Mouse (Mus musculus) thymus, postnatal 14 days (tissue): Measurements from ENCODE around the gene Msi2.

Experiments used
- DNase-seq: peaks from one replicate; pipeline ENCODE4 v3.0.0; 2021

The Msi2 gene

DNA sequence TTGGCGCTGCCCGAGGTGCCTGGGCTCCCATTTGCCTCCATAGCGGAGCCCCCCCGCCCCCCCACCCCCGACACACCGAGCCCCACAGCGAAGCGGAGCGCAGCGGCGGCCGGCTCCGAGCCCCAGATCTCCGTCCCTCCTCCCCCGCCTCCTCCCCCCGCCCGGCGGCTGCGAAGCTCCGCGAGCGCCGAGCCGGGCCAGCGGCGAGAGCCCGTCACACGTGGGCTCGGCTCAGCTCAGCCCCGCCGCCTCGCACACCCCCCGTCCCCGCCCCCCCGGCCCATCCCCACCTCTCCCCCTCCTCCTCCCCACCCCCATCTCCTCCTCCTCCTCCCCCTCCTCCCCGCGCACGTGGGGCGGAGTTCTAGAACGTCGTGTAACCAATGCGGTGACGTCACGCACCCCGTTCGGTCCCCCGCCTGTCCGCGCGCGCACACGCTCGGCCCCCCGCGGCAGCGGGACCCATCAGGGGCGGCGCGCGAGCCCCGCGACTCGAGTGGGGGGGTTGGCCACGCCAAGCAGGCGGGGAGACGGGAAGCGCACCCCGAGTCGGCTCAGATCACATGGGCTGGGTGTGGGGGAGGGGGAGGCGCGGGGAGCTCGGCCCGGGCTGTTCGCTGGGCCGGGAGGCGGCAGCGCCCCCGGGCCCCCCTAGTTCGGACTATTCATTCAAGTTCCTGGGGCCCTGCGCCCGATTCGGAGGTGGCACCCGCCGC is at the start of gene Msi2:
Gene Msi2, minus strand, starts transcription at position 464 of the 716 bp plus-strand sequence.
- peak; percentile 97 for DNase-seq

DNA sequence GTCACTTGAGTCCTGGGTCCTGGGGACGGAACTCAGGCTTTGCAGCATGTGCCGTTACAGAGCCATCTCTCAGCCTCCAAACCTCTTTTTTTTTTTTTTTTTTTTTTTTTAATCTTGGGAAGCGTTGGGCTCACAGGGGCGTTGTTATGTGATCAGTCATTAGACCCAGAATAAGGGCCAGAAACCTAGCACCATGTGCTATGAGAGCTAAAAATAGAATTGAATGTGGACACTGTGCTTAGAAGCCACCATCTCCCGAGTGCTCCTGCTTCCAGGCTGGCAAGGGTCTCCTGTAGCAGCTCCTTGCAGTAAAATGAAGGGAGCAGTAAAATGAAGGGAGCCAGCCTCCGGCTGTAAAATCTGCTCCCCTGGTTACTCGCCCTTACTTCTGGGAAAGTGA is 47.3 kb upstream of the Msi2 start:
- DNase-seq: no peak

GRCm38 (mm10) chr11:88763371-88763770 is 45.1 kb upstream of the Msi2 start:
- DNase-seq: no peak

GRCm38 (mm10) chr11:88759501-88759900 is 41.2 kb upstream of the Msi2 start:
- no peak for DNase-seq

GRCm38 (mm10) chr11:88758402-88758801 is 40.1 kb upstream of the Msi2 start:
- DNase-seq: no peak

- DNase-seq: no peak
These were observed 27.0 kb upstream of the Msi2 start for GRCm38 (mm10) chr11:88745306-88745705.

- DNase-seq: no peak
These were observed 21.4 kb upstream of the Msi2 start for GRCm38 (mm10) chr11:88739574-88740295.

GRCm38 (mm10) chr11:88729363-88729762 is 11.1 kb upstream of the Msi2 start:
- no peak for DNase-seq

GRCm38 (mm10) chr11:88728508-88728890 is 10.2 kb upstream of the Msi2 start:
- peak; percentile 81 for DNase-seq

- DNase-seq: peak; percentile 28
These were observed 9.6 kb upstream of the Msi2 start for GRCm38 (mm10) chr11:88727768-88728507.

- DNase-seq: no peak
These were observed 2.9 kb upstream of the Msi2 start for GRCm38 (mm10) chr11:88721144-88721636.

- DNase-seq: no peak
These were observed 2.2 kb upstream of the Msi2 start for GRCm38 (mm10) chr11:88720261-88721143.

DNA sequence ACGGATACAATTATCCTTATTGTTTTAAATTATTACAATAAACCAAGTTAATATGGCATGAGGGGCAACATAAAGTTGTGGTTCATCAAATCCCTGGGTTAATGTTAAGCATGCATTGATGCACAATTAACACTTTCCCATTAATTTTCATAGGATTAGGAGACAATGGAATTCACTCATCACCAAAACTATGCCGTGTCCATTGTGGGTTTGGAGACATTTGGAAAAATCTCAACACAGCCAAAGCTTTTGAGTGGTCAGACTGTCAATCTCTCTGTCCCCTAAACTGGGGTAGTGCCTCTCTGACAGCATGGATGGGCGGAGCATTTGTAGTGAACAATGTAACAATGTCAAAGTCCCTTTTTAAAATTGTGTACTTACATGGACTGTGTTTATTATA is 1.3 kb upstream of the Msi2 start:
- DNase-seq: no peak

- DNase-seq: no peak
These were observed 668 bp upstream of the Msi2 start for GRCm38 (mm10) chr11:88718766-88719595.

DNA sequence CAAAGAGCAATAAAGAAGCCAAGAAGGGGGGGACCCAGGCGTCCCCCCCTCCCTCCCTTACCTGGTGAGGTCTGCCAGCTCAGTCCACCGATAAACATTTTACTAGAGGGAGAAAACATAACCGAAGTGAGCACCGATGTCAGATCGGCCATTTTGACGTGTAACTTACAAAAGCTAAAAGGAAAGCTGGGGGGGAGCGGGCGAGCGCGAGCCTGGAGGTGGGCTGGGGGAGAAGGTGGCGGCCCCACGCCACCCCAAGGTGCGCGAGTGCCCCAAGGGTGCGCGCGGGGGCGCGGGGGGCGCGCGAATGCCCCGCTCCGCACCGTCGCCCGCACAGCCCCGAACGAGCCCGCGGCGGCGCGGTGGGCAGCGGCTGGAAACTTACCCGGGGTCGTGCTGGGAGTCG is 666 bp downstream of the Msi2 start:
- DNase-seq: peak; percentile 65

DNA sequence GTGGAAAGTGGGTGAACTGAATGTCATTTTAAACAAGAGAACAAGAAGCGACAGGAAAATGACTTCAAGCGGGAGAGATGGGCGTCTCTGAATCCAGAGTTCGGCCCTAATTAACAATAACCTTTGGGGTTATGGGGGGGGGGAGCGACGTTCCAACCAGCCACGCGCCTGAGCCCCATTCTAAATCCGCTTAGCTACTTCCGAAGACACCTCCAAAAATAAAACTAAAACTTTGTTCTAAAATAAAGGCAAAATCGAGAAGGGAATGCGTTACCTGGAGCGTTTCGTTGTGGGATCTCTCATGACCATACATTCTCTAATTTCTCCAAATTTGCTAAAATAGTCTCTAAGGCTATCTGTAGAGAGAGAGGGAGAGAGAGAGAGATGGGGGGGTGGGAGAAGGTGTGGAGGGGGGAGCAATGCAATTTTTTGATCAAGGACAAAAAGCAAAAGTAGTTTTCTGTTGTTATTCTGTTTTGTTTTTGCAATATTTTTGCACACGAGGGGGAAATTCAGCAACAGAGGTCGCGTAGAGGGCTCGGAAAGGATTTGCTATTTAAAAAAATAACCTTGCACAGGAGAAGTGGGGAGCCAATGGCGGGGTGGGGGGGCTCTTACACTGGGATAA is 1.2 kb downstream of the Msi2 start:
- peak; percentile 50 for DNase-seq

DNA sequence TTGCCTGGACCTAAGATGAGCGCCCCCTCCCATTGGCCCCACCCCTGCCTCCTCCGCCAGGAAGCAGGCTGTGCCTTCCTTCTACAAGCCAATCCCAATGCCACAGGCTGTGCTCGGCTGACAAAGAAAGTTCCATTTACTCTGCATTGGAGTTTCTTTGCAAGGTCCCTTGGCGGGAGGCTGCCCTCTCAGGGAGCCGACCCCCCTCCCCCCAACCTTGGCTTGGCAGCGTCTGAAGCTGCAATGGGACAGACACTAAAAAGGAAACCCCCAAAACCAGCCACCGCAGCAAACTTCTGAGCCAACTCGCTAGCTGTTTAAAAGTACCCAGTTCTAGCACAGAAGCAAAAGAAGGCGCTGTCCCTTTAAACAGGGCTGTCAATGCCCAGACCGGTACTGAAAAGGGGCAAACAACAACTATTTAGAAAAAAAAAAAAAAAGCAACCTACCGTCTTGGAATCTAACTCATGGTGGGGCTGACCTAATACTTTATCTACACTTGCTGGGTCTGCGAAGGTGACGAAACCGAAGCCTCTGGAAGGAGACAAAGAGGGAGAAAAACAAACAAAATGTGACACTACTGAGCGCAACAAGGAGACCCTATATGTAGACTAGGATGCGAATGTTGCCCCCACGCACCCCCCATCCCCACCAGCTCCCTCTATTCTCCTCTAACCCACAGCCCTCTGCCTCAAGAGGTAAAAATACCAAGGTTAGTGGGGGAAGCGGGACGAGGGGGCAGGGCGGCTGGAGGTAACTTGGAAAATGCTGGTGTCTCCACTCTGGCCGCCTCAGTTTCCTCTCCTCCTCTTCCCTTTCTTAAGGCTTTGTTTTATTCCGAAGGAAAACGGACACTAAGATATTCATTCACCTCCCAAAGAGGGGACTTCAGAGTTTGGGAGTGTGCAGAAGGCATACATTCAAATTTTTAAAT is 2.0 kb downstream of the Msi2 start:
- peak; percentile 59 for DNase-seq

- DNase-seq: no peak
These were observed 3.0 kb downstream of the Msi2 start for GRCm38 (mm10) chr11:88715299-88715698.

DNA sequence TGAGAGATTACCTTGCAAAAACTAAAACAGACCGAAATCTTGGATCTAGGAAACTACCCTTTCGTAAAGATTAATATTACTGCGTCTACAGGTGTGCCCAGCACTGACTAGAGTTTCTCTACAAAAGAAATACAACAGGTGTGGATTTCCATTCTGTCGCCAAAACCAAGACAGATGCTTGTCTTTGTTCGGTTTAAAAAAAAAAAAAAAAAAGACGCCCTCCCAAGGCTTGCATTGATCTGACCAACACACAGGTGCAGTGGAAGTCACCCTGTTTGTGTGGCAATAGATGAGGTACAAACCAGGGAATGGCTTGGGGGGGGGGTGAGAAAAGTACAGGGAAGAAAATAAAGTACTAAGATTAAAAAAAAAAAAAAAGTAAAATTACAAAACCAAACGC is 4.2 kb downstream of the Msi2 start:
- DNase-seq: no peak

- DNase-seq: no peak
These were observed 4.8 kb downstream of the Msi2 start for GRCm38 (mm10) chr11:88713479-88713878.
